Mouse (Mus musculus): ENCODE measurements around the gene Gphn.

GRCm38 (mm10) chr12:78691325-78691724 is 465.1 kb downstream of the Gphn start, which contains the start of gene Fam71d:
- TF ChIP-seq POLR2A (IDR thresholded peaks at IDR 0.05; ENCODE audit: insufficient read depth, low read length) (no peak), CTCF (IDR thresholded peaks at IDR 0.05; ENCODE audit: low read depth, low read length) (no peak)
